Mouse (Mus musculus): ENCODE data around the gene Dlg2.

DNA sequence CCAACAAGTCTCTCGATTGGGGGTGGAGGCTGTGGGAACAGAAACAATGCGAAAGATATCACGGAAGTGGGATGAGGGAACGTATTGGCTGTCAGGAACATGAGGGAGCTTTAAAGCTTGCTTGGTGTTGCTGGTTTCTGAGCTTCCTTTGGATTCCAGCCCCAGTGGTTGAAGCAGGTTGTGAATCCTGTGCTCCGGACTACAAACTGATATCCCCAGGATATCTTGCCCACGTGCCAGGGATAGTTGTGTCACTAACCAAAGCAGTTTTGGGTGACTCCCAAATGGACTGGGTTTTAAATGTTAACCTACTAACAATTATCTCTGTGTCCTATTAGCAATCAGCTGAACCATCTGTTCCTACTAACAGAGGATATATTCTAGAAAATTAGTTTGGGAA, 1099.7 kb downstream of the Dlg2 start:
- TF ChIP-seq GATA1 (IDR thresholded peaks at IDR 0.05; ENCODE audit: borderline replicate concordance, low read length) = no peak
- TF ChIP-seq FLI1 (IDR thresholded peaks at IDR 0.05; ENCODE audit: low read length) = no peak
